In the genomic region with DNA sequence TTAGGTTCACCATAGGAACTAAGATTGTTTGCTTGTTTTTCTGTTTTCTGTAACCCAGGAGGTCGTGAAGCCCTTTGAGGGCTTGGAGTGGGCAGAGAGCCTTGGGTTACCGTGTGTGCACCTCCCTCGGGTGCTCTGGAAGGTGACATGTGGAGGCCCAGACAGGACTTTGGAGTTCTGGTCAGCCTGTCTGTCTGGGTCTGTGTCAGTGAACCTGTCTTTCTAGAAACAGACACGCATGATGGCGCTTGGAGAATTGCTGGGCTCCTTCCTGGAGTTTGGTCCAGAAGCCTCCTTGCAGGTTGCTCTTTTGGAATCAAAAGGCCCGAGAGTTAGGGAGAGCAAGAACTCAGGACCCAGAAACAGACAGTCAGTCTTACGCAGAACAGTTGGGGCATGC, we compare ENCODE assay signal across 2 mouse cellular contexts.
TF ChIP-seq lines count a peak whose summit lies in the region.

No protein-coding gene starts in this region.

TF ChIP-seq in C2C12, 6 proteins besides CTCF, POLR2A, EP300 and RAD21:
- TF ChIP-seq CEBPB (IDR thresholded peaks at IDR 0.05; ENCODE audit: low read depth) (no peak), MYOD1 (IDR thresholded peaks at IDR 0.05; ENCODE audit: control insufficient read depth, insufficient read length, low read depth) (no peak), MAX (IDR thresholded peaks at IDR 0.05) (no peak), USF1 (IDR thresholded peaks at IDR 0.05; ENCODE audit: low read depth) (no peak), MYOG (IDR thresholded peaks at IDR 0.05; ENCODE audit: control insufficient read depth, extremely low read depth, insufficient read length) (no peak), FOSL1 (IDR thresholded peaks at IDR 0.05; ENCODE audit: insufficient read depth, low read length, poor library complexity, severe bottlenecking) (no peak)

TF ChIP-seq in CH12.LX, 34 proteins besides CTCF, POLR2A, EP300 and RAD21:
- TF ChIP-seq HCFC1 (IDR thresholded peaks at IDR 0.05; ENCODE audit: low read depth, low read length) (no peak), NRF1 (IDR thresholded peaks at IDR 0.05; ENCODE audit: low read depth, low read length) (0 out of 2 replicates have a peak, but pooled peaks have one; percentile 26), MXI1 (IDR thresholded peaks at IDR 0.05; ENCODE audit: low read depth, low read length) (no peak), CHD1 (IDR thresholded peaks at IDR 0.05; ENCODE audit: low read depth, low read length) (no peak), ZKSCAN1 (IDR thresholded peaks at IDR 0.05; ENCODE audit: borderline replicate concordance, low read depth, low read length) (no peak)
